Mouse (Mus musculus) G1E (cell line): ENCODE measurements around the gene Mpnd.

Source experiments
- CTCF ChIP-seq: IDR thresholded peaks from 2 replicates; pipeline ENCODE4 v1.5.1; 2012; ENCODE audit warnings: low read depth, low read length, inconsistent platforms, mixed read lengths
- GATA1 ChIP-seq: IDR thresholded peaks from 2 replicates; pipeline ENCODE4 v1.6.1; 2012; ENCODE audit warnings: borderline replicate concordance, low read length, inconsistent platforms, mixed read lengths
- GATA2 ChIP-seq: IDR thresholded peaks from 2 replicates; pipeline ENCODE4 v1.6.1; 2012; ENCODE audit warnings: low read depth, low read length, inconsistent platforms, borderline replicate concordance
- POLR2AphosphoS5 ChIP-seq: IDR thresholded peaks from 2 replicates; pipeline ENCODE4 v1.6.1; 2012; ENCODE audit warnings: low read depth, low read length, inconsistent platforms; ENCODE audit not compliant: insufficient replicate concordance
- TAL1 ChIP-seq: conservative IDR thresholded peaks from 2 replicates; pipeline ENCODE4 v1.6.1; 2012; ENCODE audit warnings: low read depth, low read length, inconsistent platforms, mixed read lengths

DNA sequence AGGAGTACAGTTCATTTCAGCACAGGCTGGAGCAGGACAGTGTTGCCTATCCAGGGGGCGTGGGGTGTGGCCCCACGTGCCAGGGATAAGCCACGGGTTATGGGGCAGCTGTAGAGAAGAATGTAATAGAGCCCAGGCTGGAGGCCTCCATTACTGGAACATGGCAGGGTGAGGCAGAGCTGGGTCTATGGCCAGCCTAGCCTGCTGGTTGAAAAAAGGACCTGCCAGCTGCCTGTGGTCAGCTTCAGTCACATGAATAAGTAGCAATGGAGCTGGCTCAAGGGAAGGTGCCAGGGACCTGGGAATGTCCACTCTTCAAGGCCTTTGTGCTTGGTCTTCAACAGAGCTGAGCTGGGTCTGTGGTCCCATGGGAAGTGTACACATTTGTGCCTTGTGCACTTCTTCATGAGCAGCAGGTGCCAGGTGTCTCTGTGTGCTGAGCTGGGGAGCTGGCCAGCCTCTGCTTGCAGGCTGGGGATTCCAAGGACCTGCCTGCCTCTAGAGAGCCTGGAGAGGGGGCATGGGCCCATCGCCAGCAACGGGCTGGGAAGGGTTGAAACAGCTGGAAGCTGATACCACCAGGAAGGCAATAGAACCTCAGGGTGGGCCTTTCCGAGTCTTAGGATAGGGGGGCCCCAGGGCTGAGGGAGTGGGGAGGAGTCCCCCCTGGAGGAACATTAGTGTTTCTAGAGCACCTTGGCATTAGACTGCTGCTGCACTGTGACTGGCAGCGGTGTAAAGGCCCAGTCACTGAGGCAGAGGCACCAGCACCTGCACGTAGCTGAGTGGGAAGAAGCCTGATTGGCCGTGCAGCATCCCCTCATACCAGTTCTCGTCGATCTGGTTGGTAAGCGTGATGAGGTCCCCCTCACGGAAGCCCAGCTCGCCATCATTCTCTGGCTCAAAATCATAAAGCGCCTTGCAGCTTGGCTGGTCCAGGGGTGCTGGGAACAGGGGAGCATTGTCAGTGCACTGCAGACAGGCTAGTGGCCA, 11.6 kb downstream of the Mpnd start:
- TF ChIP-seq CTCF: no peak
- no peak for TF ChIP-seq POLR2AphosphoS5
- no peak for TF ChIP-seq GATA2
- no peak for TF ChIP-seq GATA1
- TF ChIP-seq TAL1: no peak
